Mouse (Mus musculus) spleen, adult 12 weeks (tissue): ENCODE results near the gene Myrfl.

Experiments
- DNase-seq: peaks from one replicate; pipeline ENCODE4 v3.0.0; 2022; ENCODE audit warnings: low spot score

The Myrfl gene

DNA sequence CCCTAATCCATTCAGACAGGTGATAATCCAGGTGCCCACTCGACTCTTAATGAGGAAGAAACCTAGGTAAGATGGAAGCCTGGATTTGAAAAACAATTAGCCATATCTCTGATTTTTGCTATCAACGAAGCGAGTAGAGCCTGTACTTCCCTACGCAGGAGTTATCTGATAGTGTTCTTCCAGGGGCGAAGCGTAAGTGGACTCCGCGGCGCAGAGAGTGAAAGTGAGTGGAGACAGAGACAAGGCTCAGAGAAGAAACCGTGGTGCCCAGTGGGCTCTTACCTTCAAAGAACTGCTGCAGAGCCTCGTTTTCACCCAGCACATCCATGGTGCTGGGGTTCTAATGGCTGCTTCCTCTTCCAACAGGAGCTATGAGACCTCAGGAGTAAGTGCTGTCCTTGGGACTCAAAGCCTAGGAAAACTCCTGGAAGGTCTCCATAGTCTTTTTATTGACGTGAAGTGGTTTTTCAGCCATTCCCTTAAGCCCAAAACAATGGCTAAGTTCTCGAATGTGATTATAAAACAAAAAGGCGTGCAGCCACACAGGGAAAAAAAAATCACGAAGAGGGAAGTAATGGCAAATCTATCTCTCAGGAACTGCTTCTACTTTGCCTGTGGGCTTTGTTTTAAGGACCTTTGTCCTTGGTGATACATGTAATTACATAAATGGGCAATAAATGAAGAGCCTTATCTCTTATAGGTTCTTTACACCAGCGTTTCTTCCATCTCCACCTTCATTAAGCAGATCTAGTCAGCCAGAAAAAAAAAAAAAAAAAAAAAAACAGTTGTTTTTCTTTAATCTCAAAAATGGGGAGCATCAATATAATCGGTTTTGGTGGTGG is at the start of gene Myrfl:
TSS of gene Myrfl (minus strand) at position 584 of the 842 bp plus-strand sequence.
- DNase-seq, result no peak

DNA sequence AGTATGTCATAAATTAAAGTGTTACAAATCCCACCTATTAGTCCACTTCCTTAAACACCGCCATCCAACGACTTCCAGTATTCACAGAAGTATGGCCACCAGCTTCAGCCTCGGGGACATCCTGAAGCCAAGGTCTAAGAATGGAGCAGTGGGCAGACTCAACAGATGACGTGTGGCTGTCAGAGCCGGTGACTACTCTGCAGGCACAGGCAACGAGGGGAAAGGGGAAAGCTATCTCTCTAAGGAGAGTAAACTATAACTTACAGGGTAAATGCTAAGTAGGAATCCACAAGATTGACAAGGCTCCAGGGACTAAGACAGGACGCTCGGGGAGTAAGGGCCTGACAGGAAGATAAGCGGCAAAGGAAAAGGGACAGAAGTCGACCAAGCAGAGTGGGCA is 48.2 kb upstream of the Myrfl start:
- no peak for DNase-seq

DNA sequence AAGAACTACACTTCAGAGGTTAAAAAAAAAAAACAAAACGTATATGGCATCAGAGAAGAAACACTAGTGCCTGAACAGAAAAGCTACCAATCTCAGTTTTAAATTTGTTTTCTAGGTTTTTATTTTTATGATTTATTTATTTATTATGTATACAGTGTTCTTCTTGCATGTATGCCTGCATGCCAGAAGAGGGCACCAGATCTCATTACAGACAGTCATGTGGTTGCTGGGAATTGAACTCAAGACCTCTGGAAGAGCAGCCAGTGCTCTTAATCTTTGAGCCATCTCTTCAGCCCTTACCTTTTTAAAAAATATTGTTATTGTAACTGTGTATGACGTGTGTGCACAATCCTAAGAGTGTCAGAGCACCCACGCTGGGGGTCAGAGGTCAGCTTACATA is 47.4 kb upstream of the Myrfl start:
- DNase-seq, result no peak

DNA sequence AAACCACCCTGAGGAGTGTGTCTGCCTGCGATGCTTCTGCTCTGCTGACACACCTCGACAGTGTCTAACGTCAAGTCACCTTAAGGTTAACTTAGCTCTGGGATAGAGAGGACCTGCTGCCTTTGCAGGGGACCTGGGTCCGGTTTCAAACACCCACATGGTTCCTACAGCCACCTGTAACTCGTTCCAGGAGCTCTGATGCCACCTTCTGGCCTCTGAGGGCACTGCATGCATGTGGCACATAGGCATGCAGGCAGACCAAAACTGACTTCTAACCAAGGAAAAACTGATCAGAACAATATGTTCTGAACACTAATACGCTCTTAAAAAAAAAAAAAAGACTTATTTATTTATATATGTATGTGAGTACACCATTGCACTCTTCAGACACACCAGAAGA is 46.3 kb upstream of the Myrfl start:
- peak; percentile 31 for DNase-seq

DNA sequence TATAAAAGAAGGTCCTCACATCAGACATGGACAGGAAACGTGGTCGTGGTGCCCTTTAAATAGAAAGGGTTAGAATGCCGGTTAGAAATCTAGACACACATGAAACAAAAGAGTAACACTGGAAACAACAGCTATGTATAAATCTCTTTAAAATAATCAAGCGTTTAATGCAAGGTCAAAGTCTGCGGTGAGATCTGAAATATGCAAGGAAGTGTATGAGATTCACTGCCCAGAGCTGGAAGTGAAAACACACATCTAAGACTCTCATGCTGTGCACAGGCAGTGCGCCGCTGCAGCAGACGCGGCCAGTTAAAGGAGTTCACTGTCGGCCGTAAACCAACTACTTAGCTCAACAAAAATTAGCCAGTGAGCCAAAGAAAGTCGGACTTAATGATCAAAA is 38.3 kb upstream of the Myrfl start:
- no peak for DNase-seq

DNA sequence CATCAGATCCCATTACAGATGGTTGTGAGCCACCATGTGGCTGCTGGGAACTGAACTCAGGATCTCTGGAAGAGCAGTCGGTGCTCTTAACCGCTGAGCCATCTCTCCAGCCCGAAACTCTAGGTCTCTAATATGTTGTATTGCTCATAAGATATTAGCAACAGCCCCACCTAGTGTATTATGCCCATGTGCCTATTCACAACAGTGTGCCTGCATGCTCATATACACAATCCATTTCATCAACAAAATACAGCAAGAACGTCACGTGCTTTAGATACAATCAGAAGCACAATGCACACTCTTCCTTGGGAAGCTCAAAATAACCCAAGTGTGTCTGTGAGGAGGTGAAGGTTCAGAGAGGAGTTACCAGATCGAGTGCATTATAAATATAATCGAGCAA is 37.1 kb upstream of the Myrfl start:
- DNase-seq, result no peak

DNA sequence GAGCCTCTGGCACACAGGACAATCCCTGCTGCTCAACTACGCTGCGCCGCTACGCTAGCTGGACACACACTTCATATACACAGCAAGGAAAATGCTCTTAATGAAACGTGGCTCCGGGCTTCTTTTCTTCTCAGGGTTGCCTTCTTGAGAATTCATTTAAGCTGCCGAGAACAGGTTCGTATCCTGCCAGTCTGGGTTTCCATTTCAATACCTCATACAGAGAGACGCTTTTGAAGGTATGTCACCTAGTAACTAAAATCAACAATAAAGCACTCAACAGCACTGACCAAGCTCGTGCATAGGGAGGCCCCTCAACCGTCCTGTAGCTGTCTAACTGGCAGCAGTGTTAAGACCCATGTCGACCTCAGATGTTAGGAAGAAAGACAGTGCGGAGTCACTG is 35.7 kb upstream of the Myrfl start:
- no peak for DNase-seq

DNA sequence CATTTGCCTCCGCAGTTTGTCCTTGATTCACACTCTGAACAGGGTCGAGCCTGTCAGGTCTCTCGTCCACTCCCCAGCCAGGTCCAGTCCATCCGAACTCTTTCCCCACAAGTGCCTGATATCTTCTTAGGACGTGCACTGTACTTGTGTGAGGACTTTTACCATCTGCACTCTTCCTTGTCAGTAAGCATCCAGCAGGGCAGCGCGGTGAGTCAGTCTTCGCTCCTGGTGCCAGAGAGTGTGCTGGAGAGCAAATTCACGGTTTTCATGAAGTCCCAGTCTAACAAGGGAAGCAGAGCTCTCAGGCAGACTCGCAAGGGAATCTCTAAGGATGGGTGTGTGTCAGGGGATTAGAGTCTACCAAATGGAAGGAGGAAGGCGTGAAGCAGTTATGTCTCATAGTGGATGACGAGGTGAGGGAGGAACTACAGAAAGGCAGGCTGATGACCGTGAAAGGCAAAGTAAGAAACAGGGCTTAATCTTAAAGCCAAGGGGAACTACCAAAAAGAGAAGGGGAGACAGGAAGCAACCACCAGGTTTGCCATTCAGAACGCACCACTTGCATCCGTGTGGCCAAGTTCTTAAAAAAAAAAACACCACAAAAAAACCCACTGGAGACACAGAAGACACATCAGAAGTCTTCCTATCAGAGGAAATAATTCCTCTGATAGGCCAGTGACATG is 34.9 kb upstream of the Myrfl start:
- no peak for DNase-seq

DNA sequence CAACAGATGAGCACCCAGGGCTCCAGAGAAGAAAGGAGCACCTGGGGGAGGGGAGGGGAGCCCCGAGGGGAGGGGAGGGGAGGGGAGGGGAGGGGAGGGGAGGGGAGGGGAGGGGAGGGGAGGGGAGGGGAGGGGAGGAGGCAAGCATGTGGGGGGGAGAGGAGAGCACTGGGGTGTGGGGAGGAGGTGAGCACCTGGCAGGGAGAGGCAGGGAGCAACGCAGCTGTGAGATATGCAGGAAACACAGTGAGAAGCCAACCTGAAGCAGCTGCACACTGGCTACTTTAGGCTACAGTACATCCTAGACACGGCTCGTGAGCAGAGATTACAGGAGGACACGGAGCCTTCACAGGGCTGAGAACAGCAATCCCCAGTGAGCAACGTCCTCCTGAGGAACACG is 34.2 kb upstream of the Myrfl start:
- DNase-seq, result no peak

DNA sequence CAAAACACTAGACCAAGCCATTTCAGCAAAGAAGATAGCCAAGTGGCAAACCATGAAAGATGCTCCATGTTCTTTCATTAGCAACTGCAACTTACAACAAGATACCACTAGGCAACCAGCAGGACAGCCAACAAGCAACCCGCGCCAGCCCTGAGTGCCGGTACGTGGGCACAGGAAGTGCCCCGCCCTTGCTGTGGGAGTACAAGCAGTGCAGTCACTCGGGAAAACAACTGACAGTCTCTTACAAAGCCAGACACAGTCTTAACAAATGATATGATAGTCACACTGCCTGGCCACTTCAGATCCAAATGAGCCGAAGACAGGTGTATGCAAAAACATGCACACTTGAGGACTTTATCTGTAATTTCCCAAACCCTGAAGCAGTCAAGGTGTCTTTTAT is 33.8 kb upstream of the Myrfl start:
- DNase-seq, result peak; percentile 34

DNA sequence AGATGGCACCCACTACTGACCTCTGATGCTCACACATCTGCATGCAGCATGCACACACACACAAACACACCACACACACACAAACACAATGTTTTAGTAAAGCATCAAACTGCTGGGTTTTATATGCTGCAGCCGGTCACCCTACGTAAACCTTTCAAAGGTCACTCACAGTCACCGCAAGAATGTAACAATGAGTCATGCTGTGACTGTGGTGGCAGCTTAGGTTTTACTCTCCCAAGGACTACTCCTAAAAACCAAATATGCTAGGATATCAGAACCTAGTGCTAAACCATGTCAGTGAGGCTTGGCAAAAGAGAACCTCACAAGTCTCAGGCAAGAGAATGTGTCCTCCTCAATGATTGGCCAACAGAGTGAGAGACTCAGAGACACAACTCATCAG is 32.1 kb upstream of the Myrfl start:
- DNase-seq, result no peak

DNA sequence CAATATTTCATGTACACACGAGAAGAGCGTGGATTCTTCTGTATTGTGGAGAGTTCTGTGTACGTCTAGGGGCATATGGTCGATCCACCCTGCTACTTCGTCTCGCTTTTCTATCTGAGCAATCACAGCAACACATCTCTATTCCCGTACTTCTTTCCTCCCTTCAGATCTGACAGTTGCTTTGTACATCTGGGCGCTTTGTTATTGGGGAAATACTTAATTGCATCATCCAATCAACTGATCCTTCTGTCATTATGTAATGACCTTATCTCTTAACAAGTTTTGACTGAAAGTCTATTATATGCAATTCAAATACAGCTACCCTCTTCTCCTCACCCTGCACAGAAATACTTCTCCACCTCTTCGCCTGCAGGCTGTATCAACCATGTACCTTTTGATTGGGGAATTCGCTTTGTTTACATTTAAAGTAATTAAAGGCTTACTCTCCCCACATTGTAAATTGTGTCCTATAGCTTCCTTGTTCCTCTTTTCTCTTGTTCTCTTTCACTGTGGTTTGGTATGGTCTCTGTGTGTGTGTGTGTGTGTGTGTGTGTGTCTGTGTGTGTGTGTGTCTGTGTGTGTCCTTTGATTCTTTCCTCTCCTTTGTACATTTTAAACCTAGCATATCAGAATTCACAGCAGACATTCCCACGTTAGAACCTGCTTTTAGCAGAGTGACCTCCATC is 29.9 kb upstream of the Myrfl start:
- DNase-seq, result no peak

DNA sequence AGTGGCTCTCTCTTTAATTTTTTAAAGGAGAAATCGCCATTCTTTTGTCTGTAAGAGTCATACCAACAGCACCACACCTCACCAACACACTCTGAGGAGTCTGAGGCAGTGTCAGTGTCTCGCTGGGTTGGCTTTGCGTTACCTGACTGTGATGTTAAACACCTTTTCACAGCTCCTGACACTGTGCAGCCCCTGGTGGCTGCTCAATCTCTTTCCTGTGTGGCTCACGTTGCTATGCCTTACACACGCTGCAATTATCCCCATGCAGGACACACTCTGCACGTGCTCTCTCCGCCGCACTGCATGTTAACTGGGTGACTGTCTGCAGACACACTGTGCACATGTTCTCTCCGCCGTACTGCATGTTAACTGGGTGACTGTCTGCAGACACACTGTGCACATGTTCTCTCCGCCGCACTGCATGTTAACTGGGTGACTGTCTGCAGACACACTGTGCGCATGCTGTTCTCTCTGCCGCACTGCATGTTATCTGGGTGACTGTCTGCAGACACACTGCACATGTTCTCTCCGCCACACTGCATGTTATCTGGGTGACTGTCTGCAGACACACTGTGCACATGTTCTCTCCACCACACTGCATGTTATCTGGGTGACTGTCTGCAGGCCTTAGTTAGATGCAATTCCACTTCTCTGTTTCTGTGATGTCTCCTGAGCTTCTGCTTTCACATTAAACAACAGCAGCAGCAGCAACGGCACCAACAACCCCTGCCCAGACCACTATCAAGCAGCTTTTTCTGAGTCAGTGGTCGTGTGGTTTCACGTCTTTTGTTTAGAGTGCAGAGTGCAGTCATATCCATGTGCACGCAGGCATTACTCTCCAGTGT is 27.2 kb upstream of the Myrfl start:
- no peak for DNase-seq

DNA sequence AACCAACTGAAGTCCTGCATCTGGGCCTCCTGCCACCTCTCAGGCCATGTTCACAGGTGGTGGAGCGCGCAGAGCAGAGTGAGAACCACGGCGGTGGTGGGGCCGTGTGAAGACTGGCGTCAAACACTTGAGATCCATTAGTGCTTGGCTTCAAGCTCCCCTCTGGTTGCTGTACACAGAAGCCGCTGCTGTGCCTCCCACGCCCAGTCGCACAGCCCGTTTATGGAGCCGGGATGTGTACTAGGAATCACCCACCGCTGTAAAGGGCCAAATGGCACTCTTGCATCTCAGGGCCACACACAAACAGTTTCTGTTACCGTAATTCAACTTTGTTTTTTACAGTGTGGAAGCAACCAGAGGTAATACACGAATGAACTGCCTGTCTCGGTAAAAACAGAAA is 25.4 kb upstream of the Myrfl start:
- DNase-seq, result no peak

DNA sequence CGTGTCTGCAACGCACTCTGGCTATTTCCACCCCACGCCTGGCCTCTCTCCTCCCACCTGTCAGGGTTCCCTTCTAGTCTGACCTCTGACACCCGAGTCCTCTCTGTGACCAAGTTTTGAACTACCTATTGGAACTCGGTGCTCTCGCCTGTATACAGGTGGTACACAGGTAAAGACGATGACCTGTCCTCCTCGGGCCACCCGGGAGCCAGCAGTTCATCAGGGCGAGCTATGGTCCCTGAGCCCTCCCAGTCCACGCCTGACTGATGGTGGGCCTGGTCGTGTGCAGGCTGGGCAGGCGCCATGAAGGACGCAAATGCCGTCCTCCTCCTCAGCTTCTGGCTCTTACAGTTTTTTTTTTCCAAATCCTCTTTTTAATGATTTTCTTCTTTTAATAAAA is 24.7 kb upstream of the Myrfl start:
- DNase-seq, result no peak

DNA sequence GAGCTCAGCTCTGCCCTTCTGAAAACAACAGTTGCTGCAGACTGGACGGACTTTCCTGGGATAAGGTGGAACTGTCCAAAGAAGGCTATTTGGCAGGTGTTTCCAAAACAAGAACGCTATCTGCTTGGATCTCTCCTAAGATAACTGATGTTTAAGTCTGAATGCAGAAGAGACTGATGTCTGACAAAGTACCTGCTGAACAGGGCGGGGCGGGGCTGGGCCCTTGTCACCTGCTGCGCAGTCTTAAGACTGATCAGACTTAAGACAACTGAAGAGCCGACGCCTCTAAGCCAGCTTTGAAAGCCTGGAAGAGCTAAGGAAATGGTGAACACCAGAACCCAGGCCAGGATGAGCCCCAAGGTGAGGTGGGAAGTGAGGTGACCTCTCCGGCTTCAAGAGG is 23.9 kb upstream of the Myrfl start:
- DNase-seq, result no peak

DNA sequence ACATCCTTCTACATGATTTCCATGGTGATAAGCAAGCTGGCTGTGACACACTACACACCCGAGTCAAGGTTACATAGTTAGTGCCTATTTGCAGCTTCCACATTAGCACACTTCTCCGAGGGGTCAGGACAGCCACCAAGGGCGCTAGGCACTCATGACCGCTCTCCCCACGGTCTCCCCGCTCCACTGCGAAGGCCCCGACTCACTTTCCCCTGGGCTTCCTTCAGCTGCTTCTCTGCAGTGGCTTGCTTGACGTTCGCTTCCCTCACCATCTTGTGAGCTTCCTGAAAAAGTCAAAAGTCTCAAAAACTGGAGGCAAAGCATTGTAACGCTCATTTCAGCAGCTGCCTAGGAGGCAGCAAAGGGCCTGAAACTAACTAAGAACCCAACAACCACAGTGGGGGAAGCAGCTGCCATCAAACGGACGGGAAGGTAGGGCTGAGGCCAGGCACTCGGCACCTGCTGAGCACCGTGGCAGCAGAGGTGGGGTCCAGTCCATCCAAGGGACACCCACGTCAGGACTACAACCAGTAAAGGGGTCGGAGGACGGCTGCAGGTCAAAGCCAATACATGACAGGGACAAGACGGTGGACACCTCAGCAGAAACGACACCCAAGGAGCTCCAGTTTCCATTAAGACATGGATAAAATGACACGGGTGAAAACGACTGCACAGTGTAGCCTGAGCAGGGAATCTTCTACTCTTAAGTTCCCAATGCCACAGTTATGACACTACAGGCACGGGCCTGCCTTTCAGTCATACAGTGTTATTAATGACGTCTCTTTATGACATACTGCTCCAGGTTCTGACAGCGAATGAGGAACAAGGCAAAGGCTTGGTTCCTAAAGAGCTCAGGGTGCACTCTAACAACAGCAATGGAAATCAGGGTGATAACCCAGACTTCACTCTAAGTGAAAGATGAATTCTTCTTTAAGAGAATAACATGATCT is 22.9 kb upstream of the Myrfl start:
- DNase-seq, result no peak

DNA sequence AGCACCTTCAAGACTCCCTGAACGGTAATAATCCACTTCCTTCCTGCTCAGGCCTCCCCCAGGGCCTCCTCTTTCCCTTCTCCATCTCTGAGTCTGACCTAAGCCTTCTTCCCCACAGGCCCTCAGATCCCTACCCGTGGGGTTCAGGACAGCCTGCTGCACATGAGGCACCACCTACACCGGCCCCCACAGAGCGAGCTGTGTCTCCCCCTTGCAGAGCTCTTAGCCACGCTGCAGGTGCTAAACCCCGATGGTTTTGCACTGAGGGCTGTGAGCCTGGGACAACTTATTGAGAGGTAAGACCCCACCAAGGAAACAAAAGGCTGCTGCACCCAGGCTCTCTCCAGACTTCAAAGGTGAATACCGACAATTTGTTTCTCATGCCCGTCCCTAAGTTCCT is 19.9 kb upstream of the Myrfl start:
- no peak for DNase-seq

DNA sequence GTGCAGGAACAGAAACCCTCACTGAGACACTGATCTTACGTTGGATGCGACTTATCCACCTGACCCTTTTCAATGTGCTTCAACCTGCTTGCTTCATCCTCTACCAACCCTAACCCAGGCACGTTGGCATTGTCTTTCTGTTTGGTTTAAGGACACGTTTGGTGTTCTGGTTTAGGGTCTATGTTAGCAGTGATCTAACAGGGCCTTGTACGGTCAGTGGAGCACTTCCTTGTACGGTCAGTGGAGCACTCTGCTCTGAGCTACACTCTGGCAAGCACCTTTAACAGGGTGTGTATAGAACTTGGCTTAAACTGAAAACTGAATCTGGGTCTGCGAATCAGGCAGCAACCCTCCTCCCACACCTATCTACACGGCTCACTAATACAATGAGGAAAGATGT is 18.6 kb upstream of the Myrfl start:
- DNase-seq, result no peak

DNA sequence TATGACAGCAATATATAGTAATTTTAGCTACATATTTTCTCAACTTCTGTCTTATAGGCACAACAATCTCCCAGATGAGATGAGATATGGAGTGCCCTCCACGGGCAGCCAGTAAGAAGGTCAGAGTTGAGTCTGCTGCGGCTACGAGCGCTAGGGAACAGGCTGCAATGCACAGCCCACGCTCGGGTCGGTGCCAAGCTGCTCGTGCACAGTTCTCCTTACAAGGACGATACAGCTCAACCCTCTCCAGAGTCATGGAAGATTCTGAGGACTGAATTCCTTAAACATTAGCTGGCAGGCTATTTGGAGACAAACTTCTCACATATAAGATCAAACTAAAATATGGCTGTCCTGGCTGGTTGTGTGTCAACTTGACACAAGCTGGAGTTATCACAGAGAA is 17.9 kb upstream of the Myrfl start:
- DNase-seq, result no peak

DNA sequence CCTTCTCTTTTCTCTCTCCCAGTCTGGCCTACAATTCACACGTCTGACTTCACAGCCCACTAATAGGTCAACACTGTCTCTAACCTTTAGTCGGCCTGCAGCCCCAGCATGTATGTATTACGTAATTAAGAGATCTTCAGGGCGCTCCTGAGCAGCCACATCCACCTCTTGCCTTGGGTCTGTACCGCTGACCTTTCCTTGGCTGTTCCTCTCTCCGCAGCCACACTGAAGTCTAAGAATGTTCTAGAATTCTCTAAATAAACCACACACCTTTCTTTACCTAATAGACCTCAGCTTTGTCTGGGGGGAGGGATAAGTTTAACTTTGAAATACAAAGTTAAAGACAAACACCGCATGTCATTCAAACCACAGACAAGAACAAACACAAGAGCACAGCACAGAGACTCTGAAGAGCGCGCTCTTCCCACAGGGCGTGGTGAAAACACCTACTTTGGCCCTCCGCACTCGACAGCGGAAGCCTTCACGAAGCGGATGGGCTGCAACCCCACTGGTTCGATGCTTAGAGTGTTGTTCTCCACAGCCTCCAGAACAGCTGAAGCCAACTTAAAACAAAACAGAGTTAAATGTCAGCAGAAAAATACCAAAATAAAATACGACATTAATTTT is 17.0 kb upstream of the Myrfl start:
- DNase-seq, result no peak
